Mouse (Mus musculus): ENCODE measurements around the gene Stx3. TPM values are rescaled to one million over a fixed set of nuclear protein-coding genes. Genes with fewer than 3 reads are reported as not detected.

The Stx3 gene
- polyA plus RNA-seq, 1 experiment from 2014 or later, result 12.8 TPM

DNA sequence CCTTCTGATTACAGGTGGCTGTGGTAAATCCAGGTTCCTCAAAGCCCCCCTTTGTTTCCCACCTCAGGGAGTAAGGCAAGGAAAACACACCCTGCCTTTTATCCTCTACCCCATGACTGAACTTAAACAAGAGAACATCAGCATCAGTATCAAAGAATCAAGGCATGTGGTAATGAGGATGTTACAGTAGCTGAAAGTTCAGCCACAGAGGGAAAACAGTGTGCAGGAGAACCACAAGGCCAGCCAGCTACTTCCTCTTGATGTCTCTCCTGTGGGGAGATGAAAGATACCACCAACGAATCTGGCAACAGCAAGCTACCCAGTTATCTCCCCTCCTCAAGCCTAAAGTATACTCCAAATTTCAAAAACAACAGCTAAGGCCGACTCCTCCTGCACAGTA, 12.0 kb downstream of the Stx3 start:
- Histone ChIP-seq H3K27ac (replicated peaks) (no peak overlapping the region), H3K4me2 (no peak overlapping the region), H3K4me1 (peaks cover 3% of the 10 kb centered on the region; the same call in 1 of the 2 replicates), H3K4me3 (replicated peaks) (no peak overlapping the region), H3K27me3 (replicated peaks) (no peaks in the 10 kb centered on the region), H3K9ac (replicated peaks) (no peak overlapping the region), H3K36me3 (peaks cover 6% of the 10 kb centered on the region; the same call in 1 of the 2 replicates), H3K9me3 (replicated peaks) (no peaks in the 10 kb centered on the region)
- no peak for ATAC-seq (ENCODE audit: low FRiP score)
- 75% methylated on average over 2 of the region's 2 CpGs for WGBS

DNA sequence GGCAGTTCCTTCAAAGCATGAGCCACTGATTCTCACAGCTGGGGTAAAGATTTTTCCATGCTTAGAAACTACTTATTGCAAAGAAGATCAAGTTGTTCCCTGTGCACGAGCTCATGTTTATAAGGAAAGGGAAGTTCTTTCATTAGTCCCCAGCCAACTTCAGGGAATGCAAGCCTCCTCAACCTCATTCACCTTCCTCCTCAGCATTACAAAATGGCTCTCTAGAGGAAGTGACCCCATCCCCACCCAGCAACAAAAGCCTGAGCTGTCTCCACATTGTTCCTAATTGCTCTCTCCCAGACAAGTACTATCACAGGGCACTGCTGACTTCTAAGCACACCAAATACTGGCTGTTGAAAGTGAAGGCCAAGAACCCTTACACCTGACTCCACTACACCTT, 14.8 kb downstream of the Stx3 start:
- Histone ChIP-seq H3K27me3 (replicated peaks) (no peaks in the 10 kb centered on the region), H3K4me3 (replicated peaks) (no peak overlapping the region), H3K9ac (replicated peaks) (no peak overlapping the region), H3K4me1 (no peaks in the 10 kb centered on the region), H3K4me2 (no peak overlapping the region), H3K36me3 (peaks cover 6% of the 10 kb centered on the region; the same call in 1 of the 2 replicates), H3K27ac (replicated peaks) (no peak overlapping the region), H3K9me3 (replicated peaks) (no peaks in the 10 kb centered on the region)
- WGBS, result 67% methylated on average over 1 of the region's 1 CpGs
- ATAC-seq (ENCODE audit: low FRiP score), result no peak

DNA sequence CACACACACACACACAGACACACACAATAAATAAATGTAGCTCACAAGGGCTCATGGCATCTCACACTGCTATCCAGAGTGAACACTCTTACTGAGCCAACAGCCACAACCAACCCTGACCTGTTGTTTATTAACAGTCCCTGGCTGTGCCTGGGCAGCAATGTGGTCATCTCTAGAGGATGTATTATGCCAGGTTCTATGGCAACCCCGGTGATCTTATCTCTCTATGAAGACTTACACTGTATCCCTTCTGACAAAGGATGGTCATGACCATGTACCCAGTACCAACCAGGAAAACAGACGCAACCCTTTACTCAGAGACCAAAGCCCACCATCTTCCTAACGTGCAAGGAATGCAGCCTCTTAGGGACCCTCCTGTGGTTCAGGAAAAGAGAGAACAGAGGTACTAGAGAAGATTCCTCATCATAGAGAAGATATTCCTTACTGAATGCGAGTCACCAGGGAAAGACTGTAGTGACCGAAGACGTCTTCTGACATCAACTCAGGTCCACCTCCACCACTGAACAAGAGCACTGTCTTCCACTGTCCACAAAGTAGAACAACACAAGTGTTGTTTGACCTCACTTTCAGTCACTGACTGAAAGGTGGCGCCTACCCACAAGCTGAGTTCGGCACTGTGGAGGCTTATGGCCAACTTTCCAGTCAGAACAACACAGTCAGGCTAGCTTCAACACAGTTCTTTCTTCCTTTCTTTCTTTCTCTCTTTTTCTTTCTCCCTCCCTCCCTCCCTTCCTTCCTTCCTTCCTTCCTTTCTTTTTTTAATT, 18.5 kb downstream of the Stx3 start:
- H3K4me1 ChIP-seq, result no peaks in the 10 kb centered on the region
- no peak overlapping the region for H3K27ac ChIP-seq (replicated peaks)
- no peaks in the 10 kb centered on the region for H3K9me3 ChIP-seq (replicated peaks)
- ATAC-seq (ENCODE audit: low FRiP score), result no peak
- no peak overlapping the region for H3K4me3 ChIP-seq (replicated peaks)
- no peaks in the 10 kb centered on the region for H3K27me3 ChIP-seq (replicated peaks)
- peaks cover 6% of the 10 kb centered on the region; the same call in 1 of the 2 replicates for H3K36me3 ChIP-seq
- 81% methylated on average over 8 of the region's 8 CpGs for WGBS
- H3K9ac ChIP-seq (replicated peaks), result no peak overlapping the region
- no peak overlapping the region for H3K4me2 ChIP-seq

DNA sequence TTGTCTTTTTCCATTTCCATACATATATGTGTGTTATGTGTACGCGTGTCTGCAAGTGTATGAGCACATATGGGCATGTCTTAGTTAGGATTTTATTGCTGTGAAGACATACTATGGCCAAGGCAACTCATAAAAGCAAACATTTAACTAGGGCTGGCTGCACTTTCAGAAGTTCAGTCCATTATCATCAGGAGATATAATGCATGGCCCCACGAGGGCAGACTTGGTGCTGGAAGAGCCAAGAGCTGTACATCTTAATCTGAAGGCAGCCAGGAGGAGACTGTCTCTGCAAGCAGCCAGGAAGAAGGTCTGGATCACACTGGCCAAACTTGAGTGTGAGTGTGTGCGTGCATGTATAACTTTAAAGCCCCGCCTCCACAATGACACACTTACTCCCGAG, 24.8 kb downstream of the Stx3 start:
- no peak overlapping the region for H3K9ac ChIP-seq (replicated peaks)
- H3K27ac ChIP-seq (replicated peaks), result no peak overlapping the region
- no peak overlapping the region for H3K4me3 ChIP-seq (replicated peaks)
- ATAC-seq (ENCODE audit: low FRiP score), result no peak
- H3K4me2 ChIP-seq, result no peak overlapping the region
- WGBS, result 88% methylated on average over 6 of the region's 6 CpGs
- no peaks in the 10 kb centered on the region for H3K27me3 ChIP-seq (replicated peaks)
- no peaks in the 10 kb centered on the region for H3K36me3 ChIP-seq
- no peaks in the 10 kb centered on the region for H3K4me1 ChIP-seq
- no peaks in the 10 kb centered on the region for H3K9me3 ChIP-seq (replicated peaks)

DNA sequence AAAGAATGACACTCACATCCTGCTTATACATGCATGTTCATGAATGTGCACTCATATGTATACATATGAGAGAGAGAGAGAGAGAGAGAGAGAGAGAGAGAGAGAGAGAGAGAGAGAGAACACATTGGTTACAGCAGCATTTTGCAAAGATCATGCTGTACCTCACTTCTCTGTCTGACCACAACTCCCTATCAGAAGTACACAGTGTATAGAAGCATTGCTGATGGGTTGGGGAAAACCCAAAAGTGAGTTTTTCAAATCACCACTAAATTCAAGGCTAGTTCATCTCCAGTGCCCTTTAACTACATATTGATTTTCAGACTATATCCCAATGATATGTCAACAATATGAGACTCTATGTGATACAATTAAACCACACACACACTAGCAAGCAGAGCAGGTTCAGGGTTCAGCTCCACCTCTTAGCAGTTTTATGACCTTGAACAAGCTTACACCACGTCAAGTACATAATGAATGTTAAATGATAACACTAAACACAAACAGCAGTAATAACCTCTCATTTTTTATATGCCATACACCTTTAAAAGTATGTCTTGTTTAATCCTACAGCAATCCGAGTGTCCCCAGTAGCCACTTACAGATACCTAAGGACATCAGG, 25.4 kb downstream of the Stx3 start:
- H3K9me3 ChIP-seq (replicated peaks), result no peaks in the 10 kb centered on the region
- 74% methylated on average over 2 of the region's 2 CpGs for WGBS
- no peak overlapping the region for H3K27ac ChIP-seq (replicated peaks)
- no peak for ATAC-seq (ENCODE audit: low FRiP score)
- H3K4me2 ChIP-seq, result no peak overlapping the region
- H3K4me3 ChIP-seq (replicated peaks), result no peak overlapping the region
- H3K4me1 ChIP-seq, result no peaks in the 10 kb centered on the region
- no peak overlapping the region for H3K9ac ChIP-seq (replicated peaks)
- no peaks in the 10 kb centered on the region for H3K27me3 ChIP-seq (replicated peaks)
- H3K36me3 ChIP-seq, result no peaks in the 10 kb centered on the region

DNA sequence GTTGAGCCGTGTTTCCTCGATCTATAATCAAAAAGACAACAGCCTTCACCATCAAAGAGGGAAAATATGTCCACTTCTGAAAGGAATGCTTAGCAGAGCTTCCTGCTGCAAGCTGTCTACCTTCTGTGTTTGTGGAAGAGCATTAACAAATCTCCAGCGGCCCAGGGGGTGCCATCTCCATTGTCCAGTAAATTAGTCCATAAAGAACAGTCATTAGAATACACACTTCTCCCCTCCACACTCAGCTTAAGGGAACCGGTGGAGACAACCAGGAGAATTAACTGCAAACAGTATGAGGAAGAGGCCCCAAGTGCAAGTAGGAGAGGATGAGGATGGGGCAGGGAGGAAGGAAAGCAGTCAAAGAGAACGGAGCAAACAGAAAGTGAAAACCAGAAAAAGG, 27.4 kb downstream of the Stx3 start:
- H3K27ac ChIP-seq (replicated peaks), result no peak overlapping the region
- no peaks in the 10 kb centered on the region for H3K9me3 ChIP-seq (replicated peaks)
- no peak for ATAC-seq (ENCODE audit: low FRiP score)
- 50% methylated on average over 5 of the region's 5 CpGs for WGBS
- H3K36me3 ChIP-seq, result no peaks in the 10 kb centered on the region
- H3K9ac ChIP-seq (replicated peaks), result no peak overlapping the region
- H3K4me1 ChIP-seq, result no peaks in the 10 kb centered on the region
- no peak overlapping the region for H3K4me2 ChIP-seq
- no peak overlapping the region for H3K4me3 ChIP-seq (replicated peaks)
- H3K27me3 ChIP-seq (replicated peaks), result no peaks in the 10 kb centered on the region

DNA sequence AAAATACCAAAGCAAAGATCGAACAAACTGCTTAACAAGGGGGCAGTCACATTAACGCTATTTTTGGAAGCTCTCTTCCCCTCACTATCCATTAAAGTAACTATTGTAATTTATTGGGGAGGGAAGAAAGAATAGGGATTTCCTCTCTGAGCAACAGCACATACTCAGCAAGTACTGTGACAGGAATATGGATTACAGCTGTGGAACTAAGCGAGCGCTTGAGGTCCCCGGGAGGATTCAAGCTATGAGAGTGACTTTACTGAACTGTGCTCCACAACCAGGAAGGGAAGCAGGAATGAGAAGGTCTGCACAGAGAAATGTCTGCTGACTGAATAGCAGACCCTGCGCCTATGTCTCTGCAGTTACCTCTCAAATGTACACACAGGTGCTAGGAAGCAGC, 30.3 kb downstream of the Stx3 start:
- WGBS, result 94% methylated on average over 6 of the region's 6 CpGs
- Histone ChIP-seq H3K36me3 (no peaks in the 10 kb centered on the region), H3K4me3 (replicated peaks) (no peak overlapping the region), H3K9me3 (replicated peaks) (no peaks in the 10 kb centered on the region), H3K27ac (replicated peaks) (no peak overlapping the region), H3K9ac (replicated peaks) (no peak overlapping the region), H3K27me3 (replicated peaks) (no peaks in the 10 kb centered on the region), H3K4me2 (no peak overlapping the region), H3K4me1 (no peaks in the 10 kb centered on the region)
- ATAC-seq (ENCODE audit: low FRiP score), result no peak

DNA sequence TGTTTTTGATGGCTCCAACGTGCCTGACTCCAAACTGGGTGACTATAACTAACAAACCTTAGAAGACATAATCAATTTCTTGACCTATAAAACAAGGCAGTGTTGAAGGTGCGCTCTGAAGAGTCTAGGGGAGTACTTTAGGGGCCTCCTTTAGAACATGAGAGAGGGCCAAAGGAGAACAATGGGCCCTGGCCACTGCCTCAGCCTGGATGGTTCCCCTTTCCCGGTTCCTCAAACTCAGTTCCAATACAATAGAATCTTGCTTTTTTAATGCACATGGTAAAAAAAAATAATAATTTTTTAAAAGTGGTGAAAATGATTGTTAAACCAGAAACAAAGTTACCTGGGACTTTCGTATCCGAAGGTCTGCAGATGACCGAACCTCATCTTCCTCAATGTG, 31.4 kb downstream of the Stx3 start:
- Histone ChIP-seq H3K9ac (replicated peaks) (no peak overlapping the region), H3K36me3 (no peaks in the 10 kb centered on the region), H3K4me1 (no peaks in the 10 kb centered on the region), H3K27ac (replicated peaks) (no peak overlapping the region), H3K9me3 (replicated peaks) (no peaks in the 10 kb centered on the region), H3K4me2 (no peak overlapping the region), H3K27me3 (replicated peaks) (no peaks in the 10 kb centered on the region), H3K4me3 (replicated peaks) (no peak overlapping the region)
- no peak for ATAC-seq (ENCODE audit: low FRiP score)
- WGBS, result 93% methylated on average over 6 of the region's 6 CpGs

DNA sequence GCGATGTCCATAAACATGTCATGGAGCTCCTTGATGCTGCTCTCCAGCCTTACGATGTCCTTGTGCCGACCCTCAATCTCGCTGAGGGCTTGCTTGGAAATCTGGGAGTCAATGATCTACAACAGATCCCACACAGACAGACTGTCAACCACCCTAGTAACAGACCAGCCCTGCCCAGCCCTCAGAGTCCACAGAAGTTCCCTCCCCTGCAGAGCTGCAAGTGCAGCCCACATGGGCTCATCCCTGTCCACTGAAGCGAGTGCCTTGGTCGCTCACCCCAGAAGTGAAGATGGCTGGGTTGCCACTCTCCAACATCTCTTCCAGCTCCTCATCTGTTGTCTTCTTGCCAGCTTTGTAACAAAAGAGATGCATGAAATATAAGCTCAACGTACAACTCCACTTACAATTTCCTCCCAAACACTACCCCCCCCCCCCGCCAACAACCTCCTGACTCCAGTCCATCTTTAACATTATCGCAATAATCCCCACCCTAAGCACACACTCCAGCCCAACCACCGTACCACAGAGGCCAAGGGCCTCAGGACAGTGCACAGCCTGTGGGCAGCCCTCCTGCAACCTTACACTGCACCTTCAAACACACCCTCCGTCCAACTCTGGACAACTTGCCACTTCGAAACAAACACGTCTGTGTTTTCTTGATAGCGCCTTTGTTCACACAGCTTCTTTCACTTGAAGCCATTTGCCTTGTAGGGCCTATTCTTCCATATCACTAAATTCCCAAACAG, 33.6 kb downstream of the Stx3 start:
- 94% methylated on average over 14 of the region's 14 CpGs for WGBS
- Histone ChIP-seq H3K9ac (replicated peaks) (no peak overlapping the region), H3K9me3 (replicated peaks) (no peaks in the 10 kb centered on the region), H3K27ac (replicated peaks) (no peak overlapping the region), H3K36me3 (no peaks in the 10 kb centered on the region), H3K4me1 (no peaks in the 10 kb centered on the region), H3K4me3 (replicated peaks) (no peak overlapping the region), H3K27me3 (replicated peaks) (no peaks in the 10 kb centered on the region), H3K4me2 (no peak overlapping the region)
- ATAC-seq (ENCODE audit: low FRiP score), result no peak

DNA sequence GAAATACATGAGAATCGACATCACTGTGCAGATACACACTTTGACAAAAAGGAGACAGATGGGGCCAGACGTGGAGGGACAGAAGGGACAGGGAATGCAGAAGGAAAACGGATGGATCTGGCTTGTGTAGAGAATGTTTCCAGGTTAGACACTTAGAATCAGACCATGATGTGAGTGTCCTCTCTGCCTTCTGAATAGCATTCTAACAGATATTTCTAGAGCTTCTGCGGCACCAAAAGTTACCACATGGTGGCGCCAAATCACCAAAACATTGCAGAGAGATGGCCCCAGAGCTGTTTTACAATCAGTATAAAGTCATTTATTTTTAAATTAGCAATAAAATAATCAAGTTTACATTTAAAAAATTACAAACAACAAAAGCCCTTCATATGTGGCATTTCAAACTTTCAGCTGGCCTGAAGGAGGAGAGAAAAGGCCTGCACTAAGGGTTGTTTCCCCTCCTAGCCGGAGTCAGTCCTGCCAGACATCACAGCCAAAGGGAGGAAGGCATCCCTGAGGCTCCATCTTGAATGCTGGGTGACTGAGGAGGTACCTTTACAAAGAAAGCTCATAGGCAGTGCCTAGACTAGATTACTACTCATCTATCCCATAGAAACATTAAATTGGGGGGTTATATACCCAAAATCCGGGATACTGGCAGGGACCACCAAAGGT, 41.9 kb downstream of the Stx3 start:
- ATAC-seq (ENCODE audit: low FRiP score), result peak; percentile 59
- peaks cover 35% of the 10 kb centered on the region for H3K36me3 ChIP-seq
- WGBS, result 66% methylated on average over 7 of the region's 7 CpGs
- H3K4me1 ChIP-seq, result no peaks in the 10 kb centered on the region
- H3K9ac ChIP-seq (replicated peaks), result no peak overlapping the region
- H3K4me2 ChIP-seq, result no peak overlapping the region
- no peaks in the 10 kb centered on the region for H3K9me3 ChIP-seq (replicated peaks)
- no peak overlapping the region for H3K27ac ChIP-seq (replicated peaks)
- no peaks in the 10 kb centered on the region for H3K27me3 ChIP-seq (replicated peaks)
- H3K4me3 ChIP-seq (replicated peaks), result no peak overlapping the region

DNA sequence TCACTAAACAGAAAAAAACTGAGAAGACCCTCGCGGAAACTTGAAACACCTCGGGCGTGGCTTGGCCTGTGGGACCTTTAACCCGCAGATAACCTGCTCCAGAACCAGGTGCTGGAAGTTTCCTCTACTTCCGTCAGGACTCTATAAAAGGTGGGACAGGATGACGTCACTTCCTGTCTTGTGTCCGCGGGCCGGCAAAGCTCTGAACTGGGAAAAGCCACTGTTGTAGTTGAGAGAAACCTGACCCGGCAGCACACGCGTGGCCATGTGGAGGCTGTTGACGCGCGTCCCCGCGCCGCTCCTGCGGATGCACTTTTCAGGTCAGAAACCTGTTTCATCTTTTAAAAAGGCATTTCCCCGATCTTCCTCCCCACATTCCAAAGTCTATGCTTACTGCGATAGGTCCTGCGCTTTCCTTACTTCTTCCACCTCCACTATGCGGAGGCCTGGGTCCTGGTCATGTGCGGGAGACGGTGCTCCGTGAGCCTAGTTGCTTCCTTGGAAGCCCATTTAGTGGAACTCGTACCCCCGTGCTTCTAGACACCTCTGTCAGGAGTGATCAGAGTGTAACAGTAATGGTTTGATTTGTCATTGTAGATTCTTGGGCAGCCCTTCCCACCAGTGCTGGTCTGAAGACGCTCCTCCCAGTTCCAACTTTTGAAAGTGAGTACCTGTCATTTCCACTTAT, 48.9 kb downstream of the Stx3 start, which contains the start of gene Mrpl16:
Mrpl16 (plus strand) TSS at position 187 of the 688 bp plus-strand sequence.
- H3K36me3 ChIP-seq, result peaks cover 18% of the 10 kb centered on the region
- peaks cover 15% of the 10 kb centered on the region for H3K4me1 ChIP-seq
- H3K9ac ChIP-seq (replicated peaks), result peak within 1 kb of the TSS; percentile 68
- H3K27ac ChIP-seq (replicated peaks), result peak within 1 kb of the TSS; percentile 74
- peak; percentile 93 for ATAC-seq (ENCODE audit: low FRiP score)
- peak within 1 kb of the TSS; percentile 71 for H3K4me3 ChIP-seq (replicated peaks)
- WGBS, result under 1% methylated on average over 30 of the region's 30 CpGs
- H3K9me3 ChIP-seq (replicated peaks), result no peaks in the 10 kb centered on the region
- no peaks in the 10 kb centered on the region for H3K27me3 ChIP-seq (replicated peaks)
- H3K4me2 ChIP-seq, result peak within 1 kb of the TSS; percentile 86
